Mouse (Mus musculus): Measurements from ENCODE around the gene Olfr1264. TPM values are rescaled to one million over a fixed set of nuclear protein-coding genes. Genes with fewer than 3 reads are reported as not detected.

Gene Olfr1264
- not detected for total RNA-seq (2022)

DNA sequence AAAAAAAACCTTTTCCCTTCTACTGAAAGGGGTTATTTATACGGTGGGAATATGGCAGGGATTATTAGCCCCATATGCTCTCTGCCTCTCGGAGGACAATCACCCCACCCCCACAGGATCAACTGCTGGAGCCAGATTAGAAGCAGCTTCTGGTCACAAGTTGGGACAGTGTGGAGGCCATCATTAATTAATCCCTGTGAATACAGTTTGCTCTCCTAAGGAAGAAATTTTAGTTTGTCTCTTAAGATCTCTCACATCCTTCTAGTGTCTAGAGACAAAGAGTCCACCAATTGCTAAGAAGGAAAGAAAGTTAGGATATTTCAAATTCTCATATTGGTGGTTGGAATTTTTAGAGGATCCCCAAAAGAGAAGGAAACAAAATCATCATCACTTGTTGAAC lies at the start of gene Olfr1264:
Gene Olfr1264, minus strand, starts transcription at position 101 of the 400 bp plus-strand sequence.
- no peak for DNase-seq (ENCODE audit: low spot score in 2 of 2)

GRCm38 (mm10) chr2:90070065-90070464 lies 44.7 kb upstream of the Olfr1264 start:
- no peak for DNase-seq (ENCODE audit: low spot score in 2 of 2)

DNA sequence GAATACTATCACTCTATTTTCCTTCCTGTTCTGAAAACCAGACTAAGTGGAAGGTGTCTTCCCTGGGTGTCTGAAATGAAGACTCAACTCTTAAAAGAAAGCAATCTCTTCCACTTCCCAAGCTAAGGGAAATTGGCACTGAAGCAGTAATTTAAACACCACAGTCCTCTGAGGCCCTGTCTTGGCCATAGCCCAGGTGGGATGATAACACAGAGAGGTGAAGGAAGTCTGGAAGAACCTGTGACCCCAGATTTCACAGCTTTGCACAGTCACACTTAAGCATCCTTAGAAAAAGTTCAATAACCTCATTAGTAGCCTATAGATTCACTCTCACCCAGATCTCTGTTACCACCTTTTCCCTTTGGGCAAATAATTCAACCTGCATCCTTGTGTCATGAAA lies 38.1 kb upstream of the Olfr1264 start, which contains the start of gene Olfr140:
Gene Olfr140, minus strand, starts transcription at position 101 of the 400 bp plus-strand sequence.
- DNase-seq (ENCODE audit: low spot score in 2 of 2) = no peak

GRCm38 (mm10) chr2:90035037-90035436 lies 9.7 kb upstream of the Olfr1264 start, which contains the start of gene Olfr1265:
TSS of gene Olfr1265 (plus strand) at chr2:90035337.
- DNase-seq (ENCODE audit: low spot score in 2 of 2) = no peak

DNA sequence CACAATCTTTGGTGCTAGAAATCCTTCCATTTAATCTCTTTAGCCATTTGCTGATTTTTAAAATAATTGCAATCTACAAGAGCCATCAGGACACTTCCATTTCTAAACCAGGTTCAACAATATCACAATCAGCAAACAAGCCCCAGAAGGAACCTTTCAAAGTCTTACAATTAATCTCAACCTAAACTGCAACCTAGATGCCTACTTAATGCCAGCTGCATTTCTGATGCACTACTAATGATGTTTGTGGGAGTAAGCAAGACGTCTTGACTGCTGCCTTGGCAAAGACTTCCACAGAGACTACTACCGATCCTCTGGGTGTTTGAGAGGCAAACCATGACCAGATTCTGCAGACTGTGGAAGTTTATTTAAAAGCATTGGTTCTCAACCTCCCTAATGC lies 13.5 kb downstream of the Olfr1264 start, which contains the start of gene Olfr1263:
Gene Olfr1263, plus strand, starts transcription at position 301 of the 400 bp plus-strand sequence.
- DNase-seq (ENCODE audit: low spot score in 2 of 2) = no peak

GRCm38 (mm10) chr2:89999845-90000244 lies 25.5 kb downstream of the Olfr1264 start, which contains the start of gene Olfr1262:
TSS of gene Olfr1262 (plus strand) at chr2:90000145.
- no peak for DNase-seq (ENCODE audit: low spot score in 2 of 2)

DNA sequence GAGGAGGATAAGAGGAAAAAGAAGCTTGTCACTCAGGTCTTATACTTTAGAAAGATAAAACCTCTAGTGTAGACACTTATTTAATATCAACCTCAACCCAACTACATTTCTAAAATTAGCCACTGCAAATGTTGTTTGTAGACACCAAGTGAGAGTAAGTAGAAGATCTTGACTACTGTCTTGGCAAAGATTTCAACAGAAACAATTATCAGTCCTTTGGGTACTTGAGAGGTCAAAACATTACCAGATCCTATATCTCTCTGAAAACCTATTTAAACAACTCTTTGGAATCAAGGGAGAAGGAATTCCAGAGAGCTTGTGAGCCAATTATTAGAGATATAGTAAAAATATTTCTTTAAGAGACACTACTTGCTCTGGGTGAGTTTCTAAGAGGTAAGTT lies 34.5 kb downstream of the Olfr1264 start, which contains the start of gene Olfr1261:
Gene Olfr1261, plus strand, starts transcription at position 301 of the 400 bp plus-strand sequence.
- DNase-seq (ENCODE audit: low spot score in 2 of 2) = no peak

GRCm38 (mm10) chr2:89977709-89978108 lies 47.7 kb downstream of the Olfr1264 start:
- no peak for DNase-seq (ENCODE audit: low spot score in 2 of 2)

GRCm38 (mm10) chr2:89974184-89974583 lies 51.2 kb downstream of the Olfr1264 start, which contains the start of gene Olfr1260:
TSS of gene Olfr1260 (plus strand) at chr2:89974340.
- DNase-seq (ENCODE audit: low spot score in 2 of 2) = no peak

Other genes with a start within 250 kb of the Olfr1264 start
- gene Olfr1254, start 232.0 kb downstream of the Olfr1264 start, total RNA-seq (2022) = not detected
- not detected for gene Olfr1255, start 213.5 kb downstream of the Olfr1264 start, total RNA-seq (2022)
- gene Olfr1256, start 184.0 kb downstream of the Olfr1264 start, total RNA-seq (2022) = not detected
- gene Olfr48, start 177.4 kb downstream of the Olfr1264 start, total RNA-seq (2022) = not detected
- gene Olfr1257, start 147.1 kb downstream of the Olfr1264 start, total RNA-seq (2022) = not detected
- gene Olfr1258, start 98.3 kb downstream of the Olfr1264 start, total RNA-seq (2022) = not detected
- gene Olfr1259, start 76.9 kb downstream of the Olfr1264 start, total RNA-seq (2022) = not detected
- gene Olfr1260, start 51.2 kb downstream of the Olfr1264 start, total RNA-seq (2022) = not detected
- not detected for gene Olfr1261, start 34.4 kb downstream of the Olfr1264 start, total RNA-seq (2022)
- gene Olfr1262, start 25.4 kb downstream of the Olfr1264 start, total RNA-seq (2022) = not detected
- gene Olfr1263, start 13.4 kb downstream of the Olfr1264 start, total RNA-seq (2022) = not detected
- gene Olfr1265, start 9.8 kb upstream of the Olfr1264 start, total RNA-seq (2022) = not detected
- not detected for gene Olfr140, start 38.0 kb upstream of the Olfr1264 start, total RNA-seq (2022)
- not detected for gene Olfr1269, start 95.8 kb upstream of the Olfr1264 start, total RNA-seq (2022)
- gene Olfr32, start 116.7 kb upstream of the Olfr1264 start, total RNA-seq (2022) = not detected
- not detected for gene Olfr1270, start 127.5 kb upstream of the Olfr1264 start, total RNA-seq (2022)
- not detected for gene Olfr1506, start 198.9 kb upstream of the Olfr1264 start, total RNA-seq (2022)
- gene Olfr142, start 232.0 kb upstream of the Olfr1264 start, total RNA-seq (2022) = not detected
- gene Olfr1271, start 245.5 kb upstream of the Olfr1264 start, total RNA-seq (2022) = not detected